Mouse (Mus musculus) erythroblast, embryonic 14.5 days (primary cell): ENCODE results near the gene Klk5.

Experiments used
- GATA1 ChIP-seq: IDR thresholded peaks from 2 replicates; pipeline ENCODE4 v1.6.1; 2012; ENCODE audit warnings: low read length, inconsistent platforms, mixed read lengths
- TAL1 ChIP-seq: IDR thresholded peaks from 3 replicates; pipeline ENCODE4 v1.6.1; 2012; ENCODE audit warnings: low read length, inconsistent platforms, mixed read lengths

- no peak for TF ChIP-seq TAL1
- no peak for TF ChIP-seq GATA1
Measured at GRCm38 (mm10) chr7:43856307-43856706, 14.5 kb downstream of the Klk5 start.
